Mouse (Mus musculus) embryonic facial prominence, embryonic 14.5 days (tissue): ENCODE measurements at regions not wholly inside any gene's neighbourhood (a gene's known extent, or its start where the extent isn't known, plus 50 kb on each side); places are given as distances from the start of the nearest gene placed in this dataset.

Experiments used
- ATAC-seq: fragments of 200-750 bp; cut with Nextera tagmentation; 2 replicates; pipeline ENCODE4 v1.8.0; 2017; ENCODE audit warnings: low read depth, moderate number of reproducible peaks, moderate TSS enrichment
- DNase-seq: peaks from one replicate; pipeline ENCODE4 v3.0.0-alpha.2; 2015; ENCODE audit warnings: low spot score
- H3K27ac ChIP-seq: fragments of 300-500 bp; sonication (generic); replicated peaks from 2 replicates; pipeline ENCODE4 v1.5.1; 2014; ENCODE audit warnings: low read depth, mild to moderate bottlenecking, low read length, moderate library complexity
- H3K27me3 ChIP-seq: fragments of 300-500 bp; sonication (generic); replicated peaks from 2 replicates; pipeline ENCODE4 v1.6.1; 2014; ENCODE audit warnings: low read length; ENCODE audit not compliant: control insufficient read depth, insufficient read depth
- H3K36me3 ChIP-seq: fragments of 300-500 bp; sonication (generic); 2 replicates; pipeline ENCODE4 v1.6.1; 2014; ENCODE audit warnings: low read length, mixed read lengths; ENCODE audit not compliant: control insufficient read depth, insufficient read depth
- H3K4me1 ChIP-seq: fragments of 300-500 bp; sonication (generic); 2 replicates; pipeline ENCODE4 v1.6.1; 2014; ENCODE audit warnings: antibody characterized with exemption, low read length; ENCODE audit not compliant: control insufficient read depth, insufficient read depth
- H3K4me2 ChIP-seq: fragments of 300-500 bp; sonication (generic); 2 replicates; pipeline ENCODE4 v1.6.1; 2014; ENCODE audit warnings: low read depth, mild to moderate bottlenecking, low read length, moderate library complexity, mixed read lengths
- H3K4me3 ChIP-seq: fragments of 300-500 bp; sonication (generic); 2 replicates; pipeline ENCODE4 v1.5.1; 2014; ENCODE audit warnings: low read depth, mild to moderate bottlenecking, low read length
- H3K9ac ChIP-seq: fragments of 300-500 bp; sonication (generic); 2 replicates; pipeline ENCODE4 v1.6.1; 2014; ENCODE audit warnings: low read depth, mild to moderate bottlenecking, low read length, moderate library complexity, mixed read lengths
- H3K9me3 ChIP-seq: fragments of 300-500 bp; sonication (generic); 2 replicates; pipeline ENCODE4 v1.6.1; 2016; ENCODE audit warnings: low read length; ENCODE audit not compliant: control insufficient read depth
- WGBS: fragments of 180-500 bp; shearing (Covaris S2); extraction: QIAGEN DNeasy Blood & Tissue Kit; methylation state at CpG from one replicate; pipeline ENCODE4 v1.1.7; 2014; 5-methylcytosine and 5-hydroxymethylcytosine counted together

GRCm38 (mm10) chr13:48717036-48717435 lies 54.2 kb downstream of the Barx1 start:
- H3K36me3 ChIP-seq, result no peaks in the 10 kb centered on the region
- peaks cover 4% of the 10 kb centered on the region; the same call in 1 of the 2 replicates for H3K4me1 ChIP-seq
- 0 out of 2 replicates have a peak, but pooled peaks cover 6% of the 10 kb centered on the region for H3K9me3 ChIP-seq
- H3K9ac ChIP-seq, result 0 out of 2 replicates have a peak overlapping the region, but pooled peaks have one; percentile 38
- peak; percentile 90 for ATAC-seq
- peak overlapping the region; percentile 30 for H3K4me2 ChIP-seq
- DNase-seq, result peak; percentile 80
- 19% methylated on average over 16 of the region's 16 CpGs for WGBS
- H3K27ac ChIP-seq, result peak overlapping the region; percentile 61
- no peaks in the 10 kb centered on the region for H3K27me3 ChIP-seq
- no peak overlapping the region for H3K4me3 ChIP-seq

- 0 out of 2 replicates have a peak, but pooled peaks cover 6% of the 10 kb centered on the region for H3K9me3 ChIP-seq
- H3K27me3 ChIP-seq, result no peaks in the 10 kb centered on the region
- H3K4me3 ChIP-seq, result no peak overlapping the region
- peak overlapping the region; percentile 30 for H3K4me2 ChIP-seq
- H3K4me1 ChIP-seq, result peaks cover 4% of the 10 kb centered on the region; the same call in 1 of the 2 replicates
- H3K9ac ChIP-seq, result 0 out of 2 replicates have a peak overlapping the region, but pooled peaks have one; percentile 38
- WGBS, result 38% methylated on average over 10 of the region's 10 CpGs
- no peaks in the 10 kb centered on the region for H3K36me3 ChIP-seq
- no peak for DNase-seq
- H3K27ac ChIP-seq, result peak overlapping the region; percentile 35; the same call in 1 of the 2 replicates
- peak; percentile 35; the same call in 1 of the 2 replicates for ATAC-seq
These were observed 54.7 kb downstream of the Barx1 start for GRCm38 (mm10) chr13:48717451-48717850.

- 0 out of 2 replicates have a peak, but pooled peaks cover 6% of the 10 kb centered on the region for H3K9me3 ChIP-seq
- H3K27ac ChIP-seq, result no peak overlapping the region
- 28% methylated on average over 8 of the region's 8 CpGs for WGBS
- no peak overlapping the region for H3K9ac ChIP-seq
- H3K4me1 ChIP-seq, result no peaks in the 10 kb centered on the region
- H3K4me2 ChIP-seq, result no peak overlapping the region
- H3K36me3 ChIP-seq, result no peaks in the 10 kb centered on the region
- no peak for ATAC-seq
- DNase-seq, result no peak
- H3K4me3 ChIP-seq, result no peak overlapping the region
- H3K27me3 ChIP-seq, result peaks cover 9% of the 10 kb centered on the region; the same call in 1 of the 2 replicates
These were observed 60.9 kb downstream of the Barx1 start for GRCm38 (mm10) chr13:48723676-48724075.

- 46% methylated on average over 4 of the region's 4 CpGs for WGBS
- peaks cover 36% of the 10 kb centered on the region for H3K27me3 ChIP-seq
These were observed 63.6 kb downstream of the Barx1 start for GRCm38 (mm10) chr13:48726430-48726829.

GRCm38 (mm10) chr13:48731046-48731996 lies 68.5 kb downstream of the Barx1 start:
- Histone ChIP-seq H3K4me1 (peaks cover 31% of the 10 kb centered on the region), H3K27ac (no peak overlapping the region), H3K36me3 (no peaks in the 10 kb centered on the region), H3K4me3 (peak overlapping the region; percentile 22), H3K4me2 (peak overlapping the region; percentile 51), H3K27me3 (peaks cover 65% of the 10 kb centered on the region), H3K9me3 (no peaks in the 10 kb centered on the region), H3K9ac (no peak overlapping the region)
- DNase-seq (peak; percentile 41), ATAC-seq (peak; percentile 39)
- 3% methylated on average over 18 of the region's 51 CpGs for WGBS

More at GRCm38 (mm10) chr13:48726430-48726829, 63.6 kb downstream of the Barx1 start:
- Histone ChIP-seq H3K4me1 (peaks cover 17% of the 10 kb centered on the region), H3K36me3 (no peaks in the 10 kb centered on the region), H3K27ac (no peak overlapping the region), H3K9ac (no peak overlapping the region), H3K9me3 (no peaks in the 10 kb centered on the region), H3K4me2 (no peak overlapping the region), H3K4me3 (no peak overlapping the region)
- ATAC-seq (no peak), DNase-seq (no peak)

GRCm38 (mm10) chr13:48732168-48732841 lies 69.5 kb downstream of the Barx1 start:
- H3K4me3 ChIP-seq, result no peak overlapping the region
- H3K9me3 ChIP-seq, result no peaks in the 10 kb centered on the region
- DNase-seq, result peak; percentile 41
- no peak overlapping the region for H3K9ac ChIP-seq
- H3K36me3 ChIP-seq, result no peaks in the 10 kb centered on the region
- no peak overlapping the region for H3K27ac ChIP-seq
- H3K4me2 ChIP-seq, result peak overlapping the region; percentile 51
- WGBS, result 3% methylated on average over 28 of the region's 29 CpGs
- ATAC-seq, result no peak
- peaks cover 71% of the 10 kb centered on the region for H3K27me3 ChIP-seq
- peaks cover 31% of the 10 kb centered on the region for H3K4me1 ChIP-seq

GRCm38 (mm10) chr13:48734985-48735384 lies 72.2 kb downstream of the Barx1 start:
- peaks cover 60% of the 10 kb centered on the region for H3K27me3 ChIP-seq

GRCm38 (mm10) chr13:48745566-48745965 lies 82.8 kb downstream of the Barx1 start:
- WGBS, result 44% methylated on average over 5 of the region's 5 CpGs
- H3K36me3 ChIP-seq, result no peaks in the 10 kb centered on the region
- no peak overlapping the region for H3K4me3 ChIP-seq
- H3K9ac ChIP-seq, result no peak overlapping the region
- DNase-seq (peak; percentile 77), ATAC-seq (peak; percentile 44; the same call in 1 of the 2 replicates)
- H3K4me1 ChIP-seq, result no peaks in the 10 kb centered on the region
- no peak overlapping the region for H3K27ac ChIP-seq
- H3K9me3 ChIP-seq, result no peaks in the 10 kb centered on the region
- no peak overlapping the region for H3K4me2 ChIP-seq
- peaks cover 24% of the 10 kb centered on the region for H3K27me3 ChIP-seq

More at GRCm38 (mm10) chr13:48734985-48735384, 72.2 kb downstream of the Barx1 start:
- no peak for ATAC-seq
- H3K9me3 ChIP-seq, result no peaks in the 10 kb centered on the region
- H3K4me2 ChIP-seq, result no peak overlapping the region
- no peaks in the 10 kb centered on the region for H3K36me3 ChIP-seq
- no peak overlapping the region for H3K9ac ChIP-seq
- peaks cover 24% of the 10 kb centered on the region for H3K4me1 ChIP-seq
- H3K4me3 ChIP-seq, result no peak overlapping the region
- WGBS, result 33% methylated on average over 9 of the region's 9 CpGs
- DNase-seq, result no peak
- H3K27ac ChIP-seq, result no peak overlapping the region
